Mouse (Mus musculus) cortical plate, adult 2 months (tissue): Measurements from ENCODE around the gene Cep131.

Experiments used
- CTCF ChIP-seq: fragments of 200-500 bp; IDR thresholded peaks from 2 replicates; pipeline ENCODE4 v1.5.1; 2011; ENCODE audit warnings: mild to moderate bottlenecking, control low read depth, low read length; ENCODE audit not compliant: insufficient read depth; ENCODE audit errors: extremely low read depth
- POLR2A ChIP-seq: fragments of 200-500 bp; IDR thresholded peaks from 2 replicates; pipeline ENCODE4 v1.6.1; 2011; ENCODE audit warnings: mild to moderate bottlenecking, low read length, control low read depth; ENCODE audit not compliant: insufficient read depth; ENCODE audit errors: extremely low read depth

GRCm38 (mm10) chr11:120111033-120111432 is 24.4 kb upstream of the Cep131 start:
- TF ChIP-seq CTCF, result peak; percentile 96
- no peak for TF ChIP-seq POLR2A
